Mouse (Mus musculus) heart, embryonic 14.5 days (tissue): Measurements from ENCODE around the gene Gm4131. TPM values are rescaled to one million over a fixed set of nuclear protein-coding genes. Genes with fewer than 3 reads are reported as not detected.

Experiments used
- ATAC-seq: fragments of 200-750 bp; cut with Nextera tagmentation; 2 replicates; pipeline ENCODE4 v1.8.0; 2017; ENCODE audit warnings: low read depth, moderate TSS enrichment; ENCODE audit not compliant: insufficient number of reproducible peaks, insufficient read depth, low FRiP score
- H3K27ac ChIP-seq, 2 experiments: fragments of 200-500 bp in 1 of 2; fragments of 300-500 bp in 1 of 2; sonication (generic) in 1 of 2; replicated peaks in 1 of 2; 2 replicates each; pipeline ENCODE4 v1.5.1; 2012 to 2014; ENCODE audit warnings: low read depth in 2 of 2, low read length in 2 of 2, control low read depth in 1 of 2, mild to moderate bottlenecking in 1 of 2, mixed read lengths in 1 of 2; ENCODE audit not compliant: control insufficient read depth in 1 of 2, insufficient read depth in 1 of 2
- H3K27me3 ChIP-seq: fragments of 300-500 bp; sonication (generic); 2 replicates; pipeline ENCODE4 v1.6.1; 2014; ENCODE audit warnings: mild to moderate bottlenecking, low read length, control low read depth; ENCODE audit not compliant: control insufficient read depth, insufficient read depth
- H3K36me3 ChIP-seq: fragments of 300-500 bp; sonication (generic); 2 replicates; pipeline ENCODE4 v1.6.1; 2014; ENCODE audit warnings: mild to moderate bottlenecking, control low read depth, low read length, mixed read lengths; ENCODE audit not compliant: control insufficient read depth, insufficient read depth
- H3K4me1 ChIP-seq, 2 experiments: fragments of 200-500 bp in 1 of 2; fragments of 300-500 bp in 1 of 2; sonication (generic) in 1 of 2; 2 replicates each; pipeline ENCODE4 v1.6.1; 2012 to 2014; ENCODE audit warnings: low read length in 2 of 2, control low read depth in 1 of 2, mixed read lengths in 1 of 2; ENCODE audit not compliant: control insufficient read depth in 2 of 2, insufficient read depth in 2 of 2
- H3K4me2 ChIP-seq: fragments of 300-500 bp; sonication (generic); 2 replicates; pipeline ENCODE4 v1.6.1; 2014; ENCODE audit warnings: mild to moderate bottlenecking, low read length
- H3K4me3 ChIP-seq, 2 experiments: fragments of 200-500 bp in 1 of 2; fragments of 300-500 bp in 1 of 2; sonication (generic) in 1 of 2; 2 replicates each; pipeline ENCODE4 v1.5.1; 2012 to 2014; ENCODE audit warnings: low read length in 2 of 2, mild to moderate bottlenecking in 2 of 2, control low read depth in 1 of 2, low read depth in 1 of 2, moderate library complexity in 1 of 2; ENCODE audit not compliant: control insufficient read depth in 1 of 2, insufficient read depth in 1 of 2
- H3K9ac ChIP-seq: fragments of 300-500 bp; sonication (generic); 2 replicates; pipeline ENCODE4 v1.6.1; 2014; ENCODE audit warnings: mild to moderate bottlenecking, low read length
- H3K9me3 ChIP-seq: fragments of 300-500 bp; sonication (generic); 2 replicates; pipeline ENCODE4 v1.6.1; 2016; ENCODE audit warnings: low read length, control low read depth; ENCODE audit not compliant: control insufficient read depth
- WGBS: fragments of 180-500 bp; shearing (Covaris S2); extraction: QIAGEN DNeasy Blood & Tissue Kit; methylation state at CpG from one replicate; pipeline ENCODE4 v1.1.7; 2014; 5-methylcytosine and 5-hydroxymethylcytosine counted together
- polyA plus RNA-seq: library from polyadenylated mRNA; unstranded; fragments of >200 nt; fragmentation: Nextera tagmentation; extraction: Ambion mirVana; gene quantifications from 2 replicates; pipeline ENCODE4 v1.2.1, GENCODE M21; 2014

Gm4131 gene
- polyA plus RNA-seq, 1 experiment from 2014 or later: not detected

GRCm38 (mm10) chr14:62422265-62422664 lies 144.5 kb downstream of the Gm4131 start:
- Histone ChIP-seq H3K27ac (no peak overlapping the region), H3K4me3 (no peak overlapping the region), H3K4me1 (peaks cover 2 to 5% of the 10 kb centered on the region in 2 experiments), H3K27me3 (no peaks in the 10 kb centered on the region), H3K9ac (no peak overlapping the region), H3K9me3 (no peaks in the 10 kb centered on the region), H3K4me2 (no peak overlapping the region), H3K36me3 (no peaks in the 10 kb centered on the region)
- no peak for ATAC-seq
- WGBS: 64% methylated on average over 4 of the region's 4 CpGs

- H3K9ac ChIP-seq: 0 out of 2 replicates have a peak overlapping the region, but pooled peaks have one; percentile 12
- H3K9me3 ChIP-seq: peaks cover under 1% of the 10 kb centered on the region; the same call in 1 of the 2 replicates
- no peaks in the 10 kb centered on the region for H3K27me3 ChIP-seq
- ATAC-seq: no peak
- peak overlapping the region in 1 of 2 experiments; percentile 49; a peak in 2 of 4 replicates for H3K27ac ChIP-seq
- 77% methylated on average over 3 of the region's 3 CpGs for WGBS
- H3K36me3 ChIP-seq: no peaks in the 10 kb centered on the region
- no peak overlapping the region for H3K4me2 ChIP-seq
- peaks cover 18 to 23% of the 10 kb centered on the region in 2 experiments for H3K4me1 ChIP-seq
- H3K4me3 ChIP-seq: no peak overlapping the region
Observed at GRCm38 (mm10) chr14:62417501-62417900, 149.2 kb downstream of the Gm4131 start.

- no peak overlapping the region for H3K4me3 ChIP-seq
- H3K27ac ChIP-seq: peak overlapping the region; percentile 8 to 49
- H3K9ac ChIP-seq: 0 out of 2 replicates have a peak overlapping the region, but pooled peaks have one; percentile 12
- ATAC-seq: no peak; the same call in 1 of the 2 replicates
- H3K36me3 ChIP-seq: no peaks in the 10 kb centered on the region
- H3K9me3 ChIP-seq: peaks cover 4% of the 10 kb centered on the region; the same call in 1 of the 2 replicates
- peaks cover 18 to 23% of the 10 kb centered on the region in 2 experiments for H3K4me1 ChIP-seq
- no peak overlapping the region for H3K4me2 ChIP-seq
- H3K27me3 ChIP-seq: no peaks in the 10 kb centered on the region
- 11% methylated on average over 1 of the region's 1 CpGs for WGBS
Observed at GRCm38 (mm10) chr14:62416742-62417134, 150.0 kb downstream of the Gm4131 start.

- Histone ChIP-seq H3K9ac (no peak overlapping the region), H3K4me1 (peaks cover 18 to 23% of the 10 kb centered on the region in 2 experiments), H3K27ac (peak overlapping the region; percentile 8 to 49), H3K27me3 (no peaks in the 10 kb centered on the region), H3K36me3 (no peaks in the 10 kb centered on the region), H3K9me3 (peaks cover 4% of the 10 kb centered on the region; the same call in 1 of the 2 replicates), H3K4me3 (no peak overlapping the region), H3K4me2 (no peak overlapping the region)
- no peak for ATAC-seq
- 73% methylated on average over 7 of the region's 7 CpGs for WGBS
Observed at GRCm38 (mm10) chr14:62416007-62416741, 150.5 kb downstream of the Gm4131 start.

Other genes with a start within 250 kb of the Gm4131 start
- gene Gucy1b2, start 110.6 kb downstream of the Gm4131 start, polyA plus RNA-seq: 0.08 and 0.20 TPM in 2 replicates
- gene Fam124a, start 11.2 kb downstream of the Gm4131 start, polyA plus RNA-seq: 2.3 and 3.2 TPM in 2 replicates
- gene Serpine3, start 96.7 kb upstream of the Gm4131 start, polyA plus RNA-seq: not detected in 2 replicates
- 21.3 and 23.7 TPM in 2 replicates for gene Ints6, start 194.2 kb upstream of the Gm4131 start, polyA plus RNA-seq